Mouse (Mus musculus) left cerebral cortex, adult 2 months (tissue): ENCODE results near the gene Prss50. TPM values are rescaled to one million over a fixed set of nuclear protein-coding genes. Genes with fewer than 3 reads are reported as not detected.

Source experiments
- DNase-seq, 2 experiments: peaks; one replicate each; pipeline ENCODE4 v3.0.0; 2021 to 2022; ENCODE audit warnings: low spot score in 2 of 2, mixed read lengths in 1 of 2; ENCODE audit errors: extremely low spot score in 1 of 2
- H3K27ac ChIP-seq: fragments of 200-600 bp; 2 replicates; pipeline ENCODE4 v1.8.1; 2022
- H3K4me3 ChIP-seq: fragments of 200-600 bp; 2 replicates; pipeline ENCODE4 v1.8.1; 2022
- CTCF ChIP-seq: fragments of 200-600 bp; IDR thresholded peaks from 2 replicates; pipeline ENCODE4 v1.8.1; 2022; ENCODE audit warnings: antibody characterized with exemption, mild to moderate bottlenecking, moderate library complexity
- intact Hi-C: fragments of 180-260 bp; cut with DNase I; formaldehyde crosslinking; loops from one replicate; pipeline ENCODE4 v1.15.1; 2025
- total RNA-seq, 2 experiments: library from RNA; stranded (reverse); gene quantifications; 2 replicates each; pipeline ENCODE4 v1.2.3; 2021

Gene Prss50
- total RNA-seq, 2 experiments from 2014 or later = 0.93 to 0.94 TPM

DNA sequence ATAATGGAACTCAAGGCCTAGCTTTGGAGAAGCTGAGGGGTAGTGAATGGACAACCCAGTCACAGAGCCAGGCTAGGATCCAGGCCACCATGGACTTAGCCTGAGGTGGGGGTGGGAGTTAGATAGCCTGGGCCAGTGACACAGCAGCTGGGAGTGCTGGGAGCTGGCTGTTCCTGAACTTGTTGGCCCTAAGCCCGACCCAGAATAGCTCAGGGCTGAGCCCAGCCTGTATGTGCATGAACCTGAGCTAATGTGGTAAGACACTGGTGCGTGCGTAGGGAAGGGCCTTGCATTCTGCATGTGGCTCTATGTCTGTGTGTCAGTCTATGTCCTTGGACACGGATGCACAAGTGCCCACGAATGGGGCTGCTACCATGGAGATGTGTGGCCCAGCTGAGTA lies 20.1 kb downstream of the Prss50 start:
- intact Hi-C loops = loop anchor here (5.0 kb wide), 1 partner anchor 226 kb away; the partner anchor contains the start of gene Nbeal2
- TF ChIP-seq CTCF = no peak
- Histone ChIP-seq H3K27ac (no peak overlapping the region), H3K4me3 (no peak overlapping the region)
- DNase-seq = peak in 1 of 2 experiments; percentile 31

DNA sequence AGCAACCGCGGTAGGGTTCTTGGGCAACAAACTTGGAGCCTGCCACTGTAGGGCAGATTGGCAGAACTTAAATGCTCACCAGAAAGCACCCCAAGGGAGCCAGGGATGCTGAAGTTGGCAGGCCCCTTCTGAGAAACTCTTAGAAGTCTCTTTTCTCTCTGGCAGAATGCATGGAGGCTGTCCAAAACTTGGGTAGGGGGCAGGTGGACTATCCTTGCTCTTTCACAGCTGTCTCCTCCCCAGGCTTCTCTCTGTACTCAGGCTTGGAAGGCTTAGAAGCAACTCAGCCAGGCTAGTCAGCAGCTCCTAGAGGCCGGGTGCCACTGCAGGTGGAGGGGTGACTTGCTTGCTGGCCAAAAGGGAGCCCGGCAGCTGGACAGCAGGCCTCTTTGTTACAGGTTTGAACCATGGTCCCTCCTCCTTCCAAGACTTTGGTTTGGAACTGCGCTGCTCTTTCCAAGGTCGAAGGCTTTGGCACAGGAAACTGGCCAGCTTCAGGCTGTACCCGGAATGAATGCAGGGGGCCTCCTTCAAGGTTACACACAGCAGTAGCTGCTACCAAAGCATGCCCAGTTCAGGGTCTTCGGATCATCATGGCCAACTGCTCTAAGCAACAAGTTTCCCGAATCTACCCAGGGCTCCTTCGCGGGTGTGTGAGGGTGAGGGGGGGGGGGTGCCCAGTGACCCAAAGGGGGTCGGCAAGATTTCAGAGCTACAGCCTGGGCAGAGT lies 21.6 kb downstream of the Prss50 start, which contains the start of gene Als2cl:
TSS of gene Als2cl (plus strand) at position 680 of the 730 bp plus-strand sequence.
- peak within 1 kb of the TSS; percentile 82 for H3K27ac ChIP-seq
- no peak for TF ChIP-seq CTCF
- peak within 1 kb of the TSS; percentile 66 for H3K4me3 ChIP-seq
- DNase-seq = peak in 1 of 2 experiments; percentile 37
- intact Hi-C loops = loop anchor here (5.0 kb wide), 1 partner anchor 227 kb away; the partner anchor contains the start of gene Nbeal2

DNA sequence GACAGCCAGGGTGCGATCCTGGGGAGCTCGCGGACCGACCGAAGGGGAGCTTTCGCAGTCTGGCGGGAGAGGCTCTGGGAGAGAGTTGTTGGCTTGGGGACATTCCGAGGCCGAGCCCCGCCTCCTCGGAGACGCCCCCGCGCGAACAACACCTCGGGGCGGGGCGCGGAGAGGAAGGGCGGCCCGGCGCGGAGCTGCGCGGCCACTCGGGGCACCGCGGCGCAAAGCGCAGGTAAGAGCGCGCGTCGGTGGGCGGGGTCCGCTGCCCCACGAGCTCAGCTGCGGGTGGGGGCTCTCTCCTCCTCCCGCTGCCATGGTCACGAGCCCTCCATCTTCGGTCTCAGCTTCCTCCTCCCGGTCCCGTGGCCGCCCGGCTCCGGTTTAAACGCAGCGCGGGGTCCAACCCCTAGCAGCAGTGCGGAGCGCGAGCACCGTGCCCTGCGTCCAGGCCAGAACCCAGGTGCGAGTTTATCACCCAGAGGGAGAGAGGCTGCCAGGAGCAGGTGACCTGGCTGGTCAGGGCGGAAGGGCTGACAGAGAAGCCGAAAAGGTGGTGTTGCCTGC lies 22.3 kb downstream of the Prss50 start, which contains the start of gene Tmie:
TSS of gene Tmie (minus strand) at position 116 of the 564 bp plus-strand sequence.
- peak within 1 kb of the TSS; percentile 66 for H3K4me3 ChIP-seq
- intact Hi-C loops = loop anchor here (5.0 kb wide), 1 partner anchor 228 kb away; the partner anchor contains the start of gene Nbeal2
- no peak for TF ChIP-seq CTCF
- DNase-seq = peak; percentile 53 to 57
- peak within 1 kb of the TSS; percentile 82 for H3K27ac ChIP-seq

DNA sequence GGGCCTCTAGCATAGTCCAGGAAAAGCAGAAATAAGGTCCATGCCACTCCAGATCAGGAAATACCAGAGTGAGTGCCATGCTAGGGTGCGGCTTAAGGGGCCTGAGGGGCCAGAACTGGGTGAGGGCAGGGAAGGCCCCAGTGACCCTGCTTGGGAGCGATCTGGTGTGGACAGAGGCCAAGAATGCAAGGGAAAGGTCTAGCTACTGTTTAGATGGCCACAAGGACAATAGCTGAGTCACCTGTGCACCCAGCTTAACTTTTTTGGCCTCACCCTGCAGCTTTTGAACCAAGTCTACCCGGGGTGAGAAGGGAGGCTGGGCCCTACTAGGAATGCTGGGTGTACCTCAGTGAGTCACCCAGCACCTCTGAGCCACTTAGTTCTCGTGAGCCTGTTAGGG lies 23.0 kb downstream of the Prss50 start:
- intact Hi-C loops = no loop called here
- no peak for TF ChIP-seq CTCF
- no peak for DNase-seq
- Histone ChIP-seq H3K27ac (peak overlapping the region; percentile 82; the same call in 1 of the 2 replicates), H3K4me3 (peak overlapping the region; percentile 66)

DNA sequence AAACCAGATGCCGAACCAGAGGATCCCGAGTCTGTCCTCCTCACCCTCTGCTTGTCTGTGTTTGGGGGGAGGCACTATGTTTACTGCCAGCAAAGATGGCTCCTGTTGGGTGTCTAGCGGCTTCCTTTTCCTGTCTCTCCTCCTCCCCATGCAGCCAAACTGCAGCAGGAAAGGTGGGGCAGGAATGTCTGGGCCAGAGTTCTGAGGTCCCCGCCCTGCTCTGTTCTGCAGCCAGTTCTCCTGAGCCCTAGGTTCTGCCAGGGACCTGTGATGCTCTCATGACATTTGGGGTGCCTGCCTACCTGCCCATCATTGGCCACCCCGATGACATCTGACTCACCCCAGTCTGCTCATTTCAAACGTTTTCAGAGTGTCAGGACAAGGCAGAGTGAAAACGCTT lies 24.2 kb downstream of the Prss50 start:
- no peak for DNase-seq
- intact Hi-C loops = no loop called here
- no peak for TF ChIP-seq CTCF
- Histone ChIP-seq H3K4me3 (peak overlapping the region; percentile 3; the same call in 1 of the 2 replicates), H3K27ac (no peak overlapping the region)

DNA sequence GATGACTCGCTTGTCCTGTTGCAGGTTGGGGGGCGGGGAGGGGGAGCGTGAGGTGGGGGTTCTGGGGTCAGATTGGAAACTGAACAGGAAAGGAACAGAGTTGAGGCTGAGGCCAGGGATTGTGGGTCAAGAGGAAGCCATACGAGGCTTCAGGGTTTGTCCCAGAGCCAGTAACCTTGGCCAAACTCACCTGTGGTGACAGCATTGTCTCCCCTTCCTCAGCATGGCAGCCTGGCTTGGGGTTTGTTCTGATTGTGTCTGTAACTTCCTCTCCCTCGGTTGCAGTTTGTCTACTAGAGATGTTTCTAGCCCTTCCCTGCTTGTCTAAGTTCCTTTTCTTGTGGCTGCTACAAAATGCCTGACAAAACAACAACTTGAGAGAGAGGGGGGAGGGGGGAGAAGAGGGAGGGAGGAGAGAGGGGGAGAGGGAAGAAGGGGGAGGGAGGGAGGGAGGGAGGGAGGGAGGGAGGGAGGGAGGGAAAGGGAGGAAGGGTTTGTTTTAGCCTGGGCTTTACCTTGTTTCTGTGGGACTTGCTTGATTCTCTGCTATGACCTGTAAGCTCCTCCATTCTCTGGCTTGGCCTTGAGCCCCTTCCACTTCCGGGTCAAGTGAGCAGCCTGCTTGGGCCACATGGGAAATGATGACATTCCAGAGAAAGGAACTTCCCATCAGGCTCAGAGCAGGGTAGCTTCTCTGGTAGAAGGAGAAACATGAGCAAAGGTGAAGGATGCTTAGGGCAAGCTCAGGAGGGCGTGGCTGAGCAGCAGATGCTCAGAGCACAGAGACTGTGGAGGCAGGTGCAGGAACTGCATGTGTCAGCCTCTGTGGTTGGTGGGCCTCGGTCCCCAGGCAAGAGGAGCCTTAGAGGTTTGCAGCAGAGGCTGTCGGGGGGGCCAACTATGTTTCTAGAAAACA lies 29.9 kb downstream of the Prss50 start:
- intact Hi-C loops = no loop called here
- no peak for DNase-seq
- no peak overlapping the region for H3K27ac ChIP-seq
- H3K4me3 ChIP-seq = no peak overlapping the region
- TF ChIP-seq CTCF = no peak

DNA sequence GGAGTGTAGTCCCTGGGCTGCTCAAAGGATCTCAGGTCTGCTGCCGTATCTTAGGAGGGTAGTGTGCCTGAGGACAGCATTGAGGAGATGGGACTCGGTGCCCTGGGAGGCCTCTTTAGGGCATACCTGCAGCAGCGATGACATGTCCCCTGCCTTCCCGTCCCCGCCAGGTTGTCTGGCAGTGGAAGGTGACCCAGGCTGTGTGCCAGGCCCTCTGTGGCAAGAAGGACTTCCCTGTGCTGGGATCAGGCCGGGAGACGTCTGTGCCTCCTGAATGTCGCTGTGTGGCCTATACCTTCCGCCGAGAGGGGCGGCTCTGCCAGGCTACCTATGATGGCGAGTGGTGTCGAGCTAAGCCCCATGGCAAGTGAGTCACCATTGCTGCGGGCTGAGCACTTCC lies 31.2 kb downstream of the Prss50 start:
- no peak overlapping the region for H3K27ac ChIP-seq
- DNase-seq = no peak

DNA sequence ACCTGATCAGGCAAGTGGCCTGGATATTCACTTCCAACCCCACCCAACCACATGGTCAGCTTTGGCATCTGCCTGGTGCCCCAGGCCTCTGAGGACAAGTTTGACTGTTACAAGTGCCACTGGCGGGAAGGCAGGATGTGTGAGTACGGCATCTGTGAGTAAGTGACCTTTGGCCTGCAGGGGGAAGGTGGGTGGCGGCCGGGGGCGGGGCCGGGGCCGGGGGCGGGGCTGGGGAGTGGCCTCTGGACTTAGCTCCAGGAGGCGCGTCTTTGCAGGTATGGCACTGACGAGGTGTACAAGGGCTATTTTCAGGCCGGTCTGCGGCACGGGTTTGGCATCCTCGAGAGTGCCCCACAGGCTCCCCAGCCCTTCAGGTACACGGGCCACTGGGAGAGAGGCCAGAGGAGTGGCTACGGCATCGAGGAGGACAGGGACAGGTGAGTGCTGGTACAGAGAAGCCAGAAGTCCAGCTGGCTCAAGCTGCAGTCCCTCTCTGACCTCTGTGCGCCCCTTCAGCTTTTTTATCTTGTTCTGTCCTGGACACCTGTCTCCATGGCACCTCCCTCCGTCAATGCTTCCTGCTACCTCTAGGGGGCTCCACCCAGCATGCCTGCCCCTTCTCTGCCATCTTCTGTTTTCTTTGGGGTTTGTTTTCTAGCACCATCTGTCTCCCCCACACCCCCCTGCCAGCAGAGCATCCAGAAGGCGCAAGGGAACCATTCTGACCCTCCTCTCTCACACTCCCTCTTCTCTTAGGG lies 32.4 kb downstream of the Prss50 start:
- TF ChIP-seq CTCF = peak; percentile 41
- Histone ChIP-seq H3K4me3 (no peak overlapping the region), H3K27ac (no peak overlapping the region)
- DNase-seq = no peak
- intact Hi-C loops = no loop called here

More for the DNA sequence above, 31.2 kb downstream of the Prss50 start:
- no peak for TF ChIP-seq CTCF
- no peak overlapping the region for H3K4me3 ChIP-seq
- intact Hi-C loops = no loop called here

DNA sequence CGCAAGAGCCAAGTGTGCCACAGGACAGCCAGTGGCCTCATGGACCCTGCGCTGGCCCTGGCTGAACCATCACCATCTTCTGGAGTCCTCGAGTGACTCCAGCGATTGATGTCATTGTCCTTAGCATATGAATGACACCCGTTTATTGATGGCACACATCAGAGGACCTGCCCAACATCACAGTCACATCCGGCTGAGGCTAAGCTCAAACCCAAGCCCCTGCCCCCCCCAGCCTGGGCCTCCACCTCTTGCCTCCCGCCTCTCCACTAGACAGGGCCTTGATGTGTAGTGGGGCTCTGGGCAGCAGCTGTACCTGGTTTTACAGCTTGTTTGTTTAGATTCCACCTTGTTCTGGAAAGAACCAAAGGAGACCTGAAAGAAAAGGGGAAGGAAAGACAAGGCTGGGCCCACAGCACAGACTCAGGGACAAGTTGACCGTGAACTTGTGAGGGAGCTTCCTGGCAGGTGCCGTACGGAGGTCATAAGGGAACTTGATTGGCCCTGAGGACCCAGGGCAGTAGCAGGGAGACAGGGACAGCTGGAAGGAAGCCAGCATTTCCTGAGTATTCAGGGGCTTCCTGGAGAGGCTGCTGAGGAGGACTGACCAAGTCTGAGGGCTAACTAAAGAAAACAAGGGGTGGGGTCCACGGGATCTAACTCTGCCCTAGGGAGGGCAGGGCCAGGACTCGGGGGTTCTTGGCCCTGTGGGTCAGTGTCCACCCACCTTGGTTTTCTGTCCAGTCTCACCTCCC lies 33.5 kb downstream of the Prss50 start:
- no peak overlapping the region for H3K27ac ChIP-seq
- intact Hi-C loops = no loop called here
- no peak for TF ChIP-seq CTCF
- DNase-seq = no peak
- H3K4me3 ChIP-seq = no peak overlapping the region

DNA sequence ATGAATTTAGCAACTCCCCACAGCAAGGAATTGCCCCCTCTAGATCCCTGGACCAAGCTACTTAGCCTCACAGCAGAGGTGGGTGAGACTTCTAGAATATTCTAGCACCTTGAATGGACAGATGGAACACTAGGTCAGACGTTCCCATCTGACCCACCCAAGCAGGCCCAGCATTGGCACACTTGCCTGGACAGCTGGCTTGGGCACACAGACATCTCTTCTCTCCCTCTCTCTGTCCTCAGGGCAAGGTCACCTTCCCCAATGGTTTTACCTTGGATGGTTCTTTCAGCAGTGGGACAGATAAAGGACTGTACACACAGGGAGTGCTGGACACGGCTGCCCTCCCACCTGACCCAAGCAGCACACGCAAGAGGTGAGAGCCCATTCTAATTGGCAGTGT lies 34.8 kb downstream of the Prss50 start:
- TF ChIP-seq CTCF = no peak
- intact Hi-C loops = no loop called here

More for the DNA sequence above, 34.8 kb downstream of the Prss50 start:
- no peak overlapping the region for H3K27ac ChIP-seq
- DNase-seq = no peak
- H3K4me3 ChIP-seq = no peak overlapping the region
